Mouse (Mus musculus) left cerebral cortex, adult 11 months (tissue): ENCODE data around the gene Islr.

ENCODE experiments used
- DNase-seq: peaks from one replicate; pipeline ENCODE4 v3.0.0; 2022; ENCODE audit warnings: low spot score

Islr gene

DNA sequence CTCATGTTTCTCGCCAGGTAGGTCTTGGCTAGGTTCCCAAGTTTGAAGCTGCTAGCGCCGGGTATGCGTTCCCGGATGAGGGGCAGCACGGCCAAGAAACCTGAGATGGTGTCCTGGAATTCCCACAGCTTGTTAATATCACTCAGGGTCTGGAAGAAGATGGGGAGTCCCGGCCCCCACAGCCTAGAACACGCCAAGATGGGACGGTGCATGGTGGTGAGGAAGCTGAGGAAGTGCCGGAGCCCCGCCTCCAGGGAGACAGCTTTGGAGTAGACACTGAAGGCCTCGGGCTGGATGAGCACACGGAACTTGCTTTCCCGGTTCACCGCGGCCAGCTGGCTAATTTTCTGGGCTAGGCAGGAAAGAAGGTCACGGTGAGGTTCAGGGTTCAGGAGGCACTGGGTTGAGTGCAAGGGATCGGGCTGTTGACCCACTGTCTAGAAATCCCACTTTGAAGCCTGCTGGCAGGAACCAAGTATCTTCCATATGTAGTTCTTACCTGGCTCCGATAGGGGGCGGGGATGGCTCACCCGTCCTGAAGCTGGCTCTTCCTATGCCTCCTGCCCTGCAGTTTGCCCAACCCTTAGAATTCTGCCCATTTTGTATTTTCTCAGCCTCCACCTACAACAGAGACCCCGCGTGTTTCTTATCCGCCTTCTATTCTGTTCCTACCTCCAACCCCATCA lies 16.3 kb upstream of the Islr start:
- no peak for DNase-seq

GRCm38 (mm10) chr9:58218539-58218938 lies 14.4 kb upstream of the Islr start:
- DNase-seq, result no peak

- DNase-seq, result no peak
Observed at GRCm38 (mm10) chr9:58216402-58216801, 12.3 kb upstream of the Islr start.

DNA sequence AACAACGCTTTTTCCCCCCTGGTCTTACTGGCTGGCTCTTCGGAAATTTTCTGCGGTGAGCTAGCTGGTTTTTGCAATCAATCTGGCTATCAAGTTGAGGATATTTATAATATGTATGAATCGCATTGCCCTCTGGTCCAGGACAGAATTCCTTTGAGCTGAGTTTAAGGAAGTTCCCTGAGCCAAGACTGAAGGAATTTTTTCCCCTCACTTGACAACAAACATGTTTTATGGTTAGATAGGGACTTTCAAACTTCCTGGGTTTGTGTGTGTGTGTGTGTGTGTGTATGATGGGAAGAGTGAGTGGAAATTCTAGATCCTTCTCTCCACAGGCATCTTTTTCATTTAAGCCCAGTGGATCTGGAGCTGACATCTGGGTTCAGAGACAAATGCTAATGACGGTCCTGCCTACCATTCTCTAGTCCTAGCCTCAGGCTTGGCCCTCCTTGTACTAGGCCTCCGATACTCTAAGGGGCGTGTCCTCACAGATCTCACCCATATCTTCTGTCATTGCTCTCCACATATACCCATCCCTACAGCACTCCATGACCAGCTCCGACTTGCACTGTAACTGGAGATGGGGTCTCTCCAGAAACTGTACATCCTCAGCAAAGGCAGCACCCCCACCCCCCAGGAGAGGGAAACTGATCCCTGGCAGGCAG lies 10.5 kb upstream of the Islr start:
- no peak for DNase-seq

DNA sequence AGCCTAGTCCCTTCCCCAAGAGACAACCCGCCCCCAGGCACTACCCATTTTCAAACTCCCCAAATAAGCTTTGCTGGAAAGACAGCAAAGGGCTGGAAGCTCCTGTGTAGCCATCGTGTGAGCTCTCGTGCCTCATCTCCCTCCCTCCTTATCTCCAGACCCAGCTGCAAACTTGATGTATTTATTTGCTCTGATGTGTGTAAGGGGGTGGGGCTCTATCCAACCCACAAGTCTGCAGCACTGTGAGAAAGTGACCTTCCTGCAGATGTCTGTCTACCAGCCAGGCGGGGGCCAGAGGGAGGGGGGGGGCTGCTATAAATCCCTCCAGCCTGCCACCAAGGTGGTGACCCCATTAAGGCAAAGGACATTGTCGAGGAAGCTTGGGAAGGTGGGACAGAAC lies 9.8 kb upstream of the Islr start:
- no peak for DNase-seq

DNA sequence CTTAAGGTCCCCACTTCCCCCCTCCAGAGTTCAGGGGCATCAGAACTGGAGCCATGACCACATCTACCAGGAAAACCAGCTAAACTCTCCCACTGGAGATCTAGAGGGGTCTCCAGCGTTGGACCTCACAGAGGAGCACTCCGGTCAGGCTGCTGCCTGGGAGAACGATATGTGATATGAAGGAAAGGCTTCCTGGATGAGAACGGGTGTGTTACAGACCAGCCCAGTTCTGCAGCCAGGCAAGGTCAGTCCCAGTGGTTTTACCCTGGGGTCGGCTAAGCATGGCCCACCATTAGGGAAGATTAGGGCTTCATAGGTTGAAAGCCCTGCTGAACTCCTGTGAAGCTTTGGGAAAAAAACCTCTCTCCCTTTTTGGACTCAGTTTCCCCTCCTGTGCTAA lies 9.3 kb upstream of the Islr start:
- no peak for DNase-seq

GRCm38 (mm10) chr9:58210304-58210627 lies 6.2 kb upstream of the Islr start:
- no peak for DNase-seq

DNA sequence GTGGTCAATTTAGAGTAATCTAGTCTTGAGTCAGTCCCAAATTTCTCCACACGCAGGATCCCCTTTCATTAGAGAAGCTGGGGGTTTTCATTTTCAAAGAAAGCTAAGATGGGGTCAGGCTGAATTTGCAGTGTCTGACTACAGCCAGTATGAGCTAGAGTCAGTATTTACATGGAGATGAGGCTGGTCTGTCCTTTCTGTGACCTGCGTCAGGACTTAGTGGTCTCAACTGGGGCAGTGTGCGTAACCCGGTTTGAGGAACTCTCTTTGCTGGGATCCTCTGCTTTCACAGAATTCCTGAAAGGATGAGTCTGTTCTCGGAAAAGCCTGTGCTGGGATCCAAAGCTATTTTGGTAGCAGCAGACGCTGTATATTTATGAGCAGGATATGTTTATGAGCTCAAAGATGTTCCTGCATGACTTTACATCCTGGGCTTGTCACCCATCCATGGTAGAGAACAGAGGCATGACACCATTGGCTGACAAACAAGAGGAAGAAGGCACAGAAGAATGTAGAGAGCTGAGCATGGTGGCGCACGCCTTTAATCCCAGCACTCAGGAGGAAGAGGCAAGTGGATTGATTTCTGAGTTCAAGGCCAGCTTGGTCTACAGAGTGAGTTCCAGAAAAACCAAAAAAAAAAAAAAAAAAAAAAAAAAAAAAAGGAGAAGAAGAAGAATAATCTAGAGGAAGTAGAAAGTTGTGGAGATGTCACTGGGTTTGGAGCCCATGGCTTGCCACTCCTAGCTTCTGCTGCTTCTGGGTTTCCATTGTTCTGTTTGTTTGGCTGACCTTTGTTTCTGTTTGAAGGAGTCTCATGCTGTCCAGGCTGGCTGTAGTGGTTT lies 5.6 kb upstream of the Islr start:
- DNase-seq, result no peak

DNA sequence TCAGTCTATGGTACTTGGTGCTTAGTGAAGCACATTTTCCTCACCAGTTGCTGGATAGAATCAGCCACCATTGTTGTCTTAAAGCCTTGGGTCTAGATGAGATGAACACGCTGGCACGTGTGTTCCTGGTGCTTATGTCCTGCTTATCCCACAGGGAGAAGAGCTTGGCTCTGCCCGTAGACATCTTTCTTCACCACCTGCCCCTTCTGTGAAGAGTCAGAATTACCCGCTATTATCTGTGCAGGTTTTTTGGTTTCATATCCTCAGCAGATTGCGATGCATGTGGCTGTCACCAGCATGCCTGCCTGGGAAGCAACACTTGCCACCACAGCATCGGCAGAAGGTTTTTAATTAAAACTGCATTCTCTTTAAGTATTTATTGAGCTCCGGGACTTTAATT lies 1.9 kb upstream of the Islr start:
- DNase-seq, result no peak

- peak; percentile 77 for DNase-seq
Observed at GRCm38 (mm10) chr9:58204448-58205000, 418 bp upstream of the Islr start.

GRCm38 (mm10) chr9:58202676-58203453 lies 1.2 kb downstream of the Islr start:
- no peak for DNase-seq

DNA sequence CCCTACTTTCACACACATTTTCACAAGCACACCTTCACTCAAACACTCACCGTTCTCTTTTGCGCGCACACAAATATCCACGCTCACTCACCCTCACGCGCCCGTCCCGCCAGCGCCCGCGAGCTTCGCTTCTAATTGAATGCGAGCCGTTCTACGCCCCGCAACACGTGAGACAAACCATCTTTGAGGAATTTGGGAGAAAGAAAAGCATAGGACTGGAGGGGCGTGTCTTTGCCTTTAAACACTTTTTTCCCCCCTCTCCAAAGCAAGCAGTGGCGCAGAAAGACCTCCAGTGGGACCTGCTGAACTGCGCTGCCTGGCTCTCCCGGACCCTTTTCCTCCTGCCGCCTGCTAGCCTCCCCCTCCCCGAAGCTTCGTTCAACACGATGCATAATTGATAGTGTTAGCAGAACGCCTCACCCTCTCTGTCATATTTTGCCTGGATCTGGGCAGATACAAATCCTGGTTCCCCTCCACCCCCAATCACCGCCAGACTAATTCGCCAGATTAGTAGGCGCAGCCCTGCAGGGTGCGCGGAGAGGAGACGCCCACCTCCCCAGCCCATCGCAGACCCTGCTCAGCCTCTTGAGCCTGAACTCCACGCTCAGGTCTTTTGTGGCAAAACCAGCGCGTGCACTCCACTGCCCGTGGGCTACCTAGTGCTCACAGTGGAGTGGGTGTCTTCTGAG lies 2.1 kb downstream of the Islr start:
- no peak for DNase-seq

- DNase-seq, result no peak
Observed at GRCm38 (mm10) chr9:58201091-58201842, 2.8 kb downstream of the Islr start.

DNA sequence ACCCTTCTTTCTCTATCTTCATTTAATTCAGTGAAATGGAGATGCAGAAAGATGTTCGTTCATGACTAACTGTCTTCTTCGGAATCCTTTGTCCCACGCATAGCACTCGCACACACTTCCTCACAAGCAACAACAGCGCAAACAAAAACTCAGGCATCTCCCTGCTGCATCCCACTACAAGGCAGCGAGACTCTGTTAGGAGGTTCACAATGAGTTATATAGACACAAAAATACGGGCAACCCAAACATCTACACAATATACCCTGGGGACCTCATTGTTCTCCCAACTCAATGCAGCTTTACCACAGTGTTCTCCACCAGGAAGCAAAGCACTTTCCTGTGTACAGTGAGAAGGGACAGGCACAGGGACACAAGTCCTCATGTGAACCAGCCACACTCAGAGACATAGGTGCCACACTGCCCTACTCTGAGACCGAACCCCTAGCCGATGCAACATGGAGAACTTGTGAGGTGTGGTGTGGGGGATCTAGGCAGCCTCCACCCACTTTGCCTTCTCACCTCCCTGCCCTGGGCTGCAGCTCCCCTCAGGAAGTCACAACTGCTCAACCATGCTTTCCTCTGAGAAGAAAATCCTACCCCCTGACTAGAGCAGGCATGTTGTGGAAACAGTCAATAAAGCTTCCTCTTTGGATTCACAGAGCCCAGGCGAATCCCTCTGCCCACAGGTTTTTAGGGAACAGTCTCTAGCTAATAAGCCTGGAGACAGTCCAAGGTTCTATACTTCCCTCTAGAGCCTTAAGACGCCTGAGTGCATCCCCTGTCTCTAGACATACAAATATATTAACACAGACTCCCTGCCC lies 3.6 kb downstream of the Islr start:
- DNase-seq, result no peak

- DNase-seq, result no peak
Observed at GRCm38 (mm10) chr9:58199381-58200269, 4.5 kb downstream of the Islr start.

- no peak for DNase-seq
Observed at GRCm38 (mm10) chr9:58198801-58199371, 5.2 kb downstream of the Islr start.

DNA sequence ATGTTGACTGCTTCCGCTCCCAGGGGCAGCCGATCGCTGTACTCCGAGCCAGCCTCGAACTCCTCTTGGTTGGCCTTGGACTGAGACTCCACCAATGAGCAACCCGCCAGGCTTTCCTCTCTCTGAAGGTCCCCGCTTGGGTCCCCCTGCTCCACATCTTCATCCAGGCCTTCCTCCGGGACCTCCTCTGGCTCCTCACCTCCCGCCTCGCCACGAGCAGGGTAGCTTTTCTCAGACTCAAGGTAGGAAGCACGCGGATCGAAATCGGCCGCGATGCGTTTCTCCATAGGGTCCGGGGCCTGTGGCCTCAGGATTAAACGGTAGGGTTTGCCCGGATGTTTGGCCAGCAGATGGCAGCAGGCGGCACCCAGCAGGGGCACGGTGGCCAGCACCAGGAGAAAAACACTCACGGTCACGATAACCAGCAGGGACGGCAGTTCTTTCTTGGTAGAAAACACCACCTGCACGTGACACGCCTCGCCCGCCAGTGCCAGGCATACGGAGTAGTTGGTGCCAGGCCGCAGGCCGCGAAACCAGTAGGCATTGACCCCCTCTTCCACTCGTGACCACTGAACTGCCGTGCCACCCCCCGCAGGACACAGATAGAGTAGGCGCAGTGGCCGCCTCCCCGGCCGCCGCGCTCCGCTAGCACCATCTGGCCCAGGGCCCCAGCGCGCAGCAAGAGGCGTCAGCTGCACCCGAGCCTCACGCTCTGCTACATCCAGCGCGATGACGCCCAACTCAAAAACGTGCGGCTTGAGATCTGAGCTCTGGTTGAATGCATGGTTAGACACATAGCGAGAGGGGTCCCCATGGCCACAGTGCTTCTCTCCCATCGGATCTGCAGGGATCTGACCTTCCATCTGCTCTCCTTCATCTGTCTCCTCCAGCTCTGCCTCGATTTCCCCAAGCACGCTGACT lies 6.1 kb downstream of the Islr start:
- no peak for DNase-seq
